Mouse (Mus musculus) lung, adult 18-20 months (tissue): ENCODE results near the gene Rabl6.

Experiments
- DNase-seq, 2 experiments: peaks; one replicate each; pipeline ENCODE4 v3.0.0; 2022; ENCODE audit warnings: mixed read lengths in 2 of 2

The Rabl6 gene

DNA sequence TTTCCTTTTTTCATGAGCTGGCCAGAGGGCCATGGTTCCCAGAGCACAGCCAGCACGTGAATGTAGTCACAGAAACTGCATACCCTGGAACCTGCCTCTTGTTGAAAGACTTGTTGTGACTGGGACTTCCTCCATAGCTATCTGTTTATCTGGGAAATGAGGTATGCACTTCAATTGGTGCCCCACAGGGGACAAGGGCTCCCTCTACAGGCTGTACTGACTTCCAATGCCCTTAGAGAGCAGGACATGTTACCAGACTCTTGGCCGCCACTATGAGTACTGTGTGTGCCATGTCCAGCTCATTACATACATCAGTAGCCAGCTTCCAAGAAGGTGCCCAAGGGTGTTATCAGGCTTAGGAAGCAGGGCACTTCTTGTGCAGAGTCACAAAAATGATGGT lies 16.5 kb downstream of the Rabl6 start:
- peak; percentile 42 to 61 for DNase-seq

GRCm38 (mm10) chr2:25588227-25588907 lies 20.0 kb downstream of the Rabl6 start:
- DNase-seq, result no peak

DNA sequence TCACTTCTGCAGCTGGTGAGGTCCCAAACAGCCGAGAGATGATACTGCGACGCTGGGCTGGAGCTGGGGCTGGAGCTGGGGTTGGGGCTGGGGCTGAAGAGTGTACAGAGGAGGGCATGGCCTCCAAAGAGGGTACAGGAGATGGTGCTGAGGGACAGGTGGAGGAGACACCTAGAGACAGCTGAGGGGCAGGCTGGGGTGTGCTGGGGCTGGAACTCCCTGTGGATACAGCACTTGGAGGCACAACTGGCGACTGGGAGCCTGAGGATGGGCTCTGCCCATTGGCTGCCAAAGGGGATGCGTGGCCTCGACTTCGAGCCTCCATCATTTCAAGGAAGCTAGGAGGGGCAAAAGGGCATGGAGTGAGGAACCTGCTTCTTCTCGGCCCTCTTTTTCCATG lies 21.0 kb downstream of the Rabl6 start:
- DNase-seq, result no peak

DNA sequence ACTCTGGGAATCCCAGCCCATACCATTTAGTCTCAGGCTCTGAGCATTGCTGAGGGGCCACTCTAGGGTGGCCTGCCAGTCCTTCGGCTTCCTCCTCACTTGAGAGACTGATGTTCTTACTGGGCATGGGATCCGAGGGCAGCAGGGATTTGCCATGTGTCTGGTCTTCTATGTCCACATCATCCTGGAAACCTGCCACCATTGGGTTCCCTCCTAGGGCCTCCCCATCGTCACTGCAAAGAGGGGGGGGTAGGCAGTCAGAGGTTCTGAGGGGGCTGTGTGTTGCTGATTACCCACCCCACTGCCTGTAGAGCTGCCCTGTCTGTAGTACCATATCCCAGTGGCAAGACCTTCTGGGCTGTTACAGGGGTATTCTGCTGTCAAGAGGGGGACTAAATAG lies 22.7 kb downstream of the Rabl6 start:
- no peak for DNase-seq

- DNase-seq, result no peak
Measured at GRCm38 (mm10) chr2:25584856-25585255, 23.5 kb downstream of the Rabl6 start.

DNA sequence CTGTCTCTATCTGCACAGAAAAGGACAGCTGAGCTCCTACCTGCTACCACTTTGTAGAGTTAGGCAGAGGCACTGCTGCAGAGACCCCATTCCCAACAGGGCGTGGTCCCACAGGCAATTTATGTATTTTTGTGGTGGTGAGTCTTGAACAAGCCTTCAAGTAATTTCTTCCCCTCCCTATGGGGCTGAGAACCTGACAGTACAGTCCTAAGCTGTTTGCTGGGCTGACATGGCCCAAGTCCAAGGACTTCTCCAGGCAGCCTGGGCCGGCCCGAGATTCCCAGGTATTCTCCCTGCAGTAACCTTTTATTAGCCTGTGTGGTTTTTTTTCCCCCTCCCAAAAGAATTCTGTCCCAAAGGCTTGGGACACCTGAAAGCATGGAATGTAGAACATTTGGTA lies 24.2 kb downstream of the Rabl6 start:
- no peak for DNase-seq

DNA sequence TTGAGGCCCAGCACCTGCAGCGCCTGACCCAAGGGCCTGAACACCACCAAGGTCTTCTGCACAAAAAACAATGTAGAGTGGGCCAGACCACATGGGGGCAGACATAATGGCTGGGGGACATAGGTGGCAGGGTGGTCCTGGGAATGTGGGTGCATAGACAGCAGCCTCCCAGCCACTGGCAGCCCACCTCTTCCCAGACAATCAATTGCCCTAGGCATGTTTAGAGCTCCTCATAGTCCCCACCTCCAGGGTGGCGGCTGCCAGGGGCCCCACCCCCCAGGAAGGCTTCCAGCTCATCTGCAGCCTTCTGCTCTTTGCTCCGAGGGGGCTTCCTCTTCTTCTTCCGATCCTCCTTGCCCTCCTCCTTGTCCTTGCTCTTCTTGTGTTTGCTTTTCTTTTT lies 24.8 kb downstream of the Rabl6 start:
- no peak for DNase-seq

DNA sequence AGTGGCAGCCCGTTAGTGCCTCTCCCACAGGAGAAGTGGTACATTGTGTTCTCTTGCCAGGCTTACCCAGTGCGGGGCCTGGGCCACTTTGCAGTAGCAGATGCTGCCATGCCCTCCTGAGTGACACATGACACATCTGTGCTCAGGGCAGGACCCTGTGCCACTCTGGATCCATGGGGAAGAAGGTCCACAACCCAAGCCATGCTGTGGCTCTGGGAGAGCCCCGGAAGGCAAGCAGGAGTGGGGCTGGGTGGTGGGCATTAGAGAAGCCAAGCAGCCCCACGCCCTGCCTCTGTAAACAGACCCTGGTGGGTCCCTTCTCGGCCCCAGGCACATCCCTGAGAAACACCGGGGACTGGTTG lies 25.2 kb downstream of the Rabl6 start:
- DNase-seq, result no peak

DNA sequence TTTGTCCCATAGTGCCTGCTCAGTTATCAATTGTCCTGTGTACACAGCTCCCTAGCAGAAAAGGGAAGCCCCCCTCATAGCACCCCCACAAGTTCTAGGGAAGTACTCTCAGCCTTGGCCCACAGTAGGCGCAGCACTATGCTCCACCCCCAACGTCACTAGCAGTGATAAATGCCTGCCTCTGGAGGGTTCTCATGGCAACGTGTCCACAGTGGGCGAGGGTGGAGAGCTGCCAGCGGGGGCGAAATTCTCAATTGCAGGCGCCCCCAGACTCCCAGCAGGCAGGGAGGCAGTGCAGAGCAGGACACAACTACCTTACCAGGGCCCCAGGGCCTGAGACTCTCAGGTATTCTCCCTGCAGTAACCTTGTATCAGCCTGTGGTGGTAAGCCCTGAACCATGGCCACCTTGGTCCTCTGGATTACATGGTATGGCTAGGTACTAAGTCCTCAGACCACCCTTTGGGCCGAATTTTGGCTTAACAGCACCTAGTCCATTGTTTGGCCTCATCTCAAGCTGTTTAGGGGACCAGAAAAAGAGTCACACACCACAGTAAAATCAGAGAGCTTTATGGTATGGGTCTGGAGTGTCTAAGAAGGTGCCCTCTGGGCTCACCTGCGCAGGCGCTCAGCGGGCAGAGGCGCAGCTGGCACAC lies 25.7 kb downstream of the Rabl6 start:
- no peak for DNase-seq

DNA sequence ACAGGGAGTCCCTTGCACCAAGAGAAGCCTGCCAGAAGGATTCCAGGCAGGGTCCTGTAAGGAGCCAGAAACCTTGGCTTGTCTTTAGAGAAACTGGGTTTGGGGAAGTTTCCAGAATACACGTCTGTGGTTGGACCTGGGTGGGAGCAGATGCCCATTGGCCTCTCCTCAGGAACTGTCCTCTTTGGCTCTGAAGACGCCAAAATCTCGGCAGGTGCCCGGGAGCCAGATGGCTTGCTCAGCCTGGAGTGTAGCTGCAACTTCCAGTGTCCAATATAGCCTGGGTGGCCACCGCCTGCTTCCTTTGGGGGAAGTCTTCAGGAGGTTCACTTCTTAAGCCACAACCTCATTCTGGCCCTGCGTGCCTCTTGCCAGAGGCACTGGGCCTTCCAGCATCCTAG lies 26.4 kb downstream of the Rabl6 start:
- no peak for DNase-seq

DNA sequence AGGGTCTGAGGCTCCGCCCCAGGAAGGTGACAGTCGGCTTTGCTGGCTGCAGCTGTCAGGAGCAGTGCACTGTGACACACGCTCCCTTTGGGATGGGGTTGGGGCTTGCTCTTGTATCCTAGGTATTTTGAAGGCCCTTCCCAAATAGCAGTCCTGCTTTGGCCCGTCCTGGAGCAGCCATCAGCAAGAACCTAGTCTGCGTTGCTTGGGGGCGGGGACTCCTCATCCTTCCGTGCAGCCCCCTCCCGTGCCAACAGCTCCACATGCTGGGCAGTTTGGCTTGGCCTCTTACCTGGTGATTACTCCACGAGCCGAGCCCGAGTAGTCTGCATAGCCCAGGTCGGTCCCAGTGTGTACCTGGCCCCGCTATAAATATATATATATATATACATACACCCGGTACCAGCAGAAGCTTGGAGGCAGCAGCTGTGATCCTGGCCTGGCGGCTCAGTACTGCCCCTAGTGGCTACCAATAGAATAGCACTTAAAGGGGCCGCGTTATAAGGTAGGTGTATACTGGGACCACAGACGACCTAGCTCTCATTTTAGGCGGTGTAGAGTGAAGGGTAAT lies 26.9 kb downstream of the Rabl6 start, which contains the start of gene Ajm1:
Ajm1 (minus strand) TSS at position 464 of the 571 bp plus-strand sequence.
- DNase-seq, result peak; percentile 56 to 57

DNA sequence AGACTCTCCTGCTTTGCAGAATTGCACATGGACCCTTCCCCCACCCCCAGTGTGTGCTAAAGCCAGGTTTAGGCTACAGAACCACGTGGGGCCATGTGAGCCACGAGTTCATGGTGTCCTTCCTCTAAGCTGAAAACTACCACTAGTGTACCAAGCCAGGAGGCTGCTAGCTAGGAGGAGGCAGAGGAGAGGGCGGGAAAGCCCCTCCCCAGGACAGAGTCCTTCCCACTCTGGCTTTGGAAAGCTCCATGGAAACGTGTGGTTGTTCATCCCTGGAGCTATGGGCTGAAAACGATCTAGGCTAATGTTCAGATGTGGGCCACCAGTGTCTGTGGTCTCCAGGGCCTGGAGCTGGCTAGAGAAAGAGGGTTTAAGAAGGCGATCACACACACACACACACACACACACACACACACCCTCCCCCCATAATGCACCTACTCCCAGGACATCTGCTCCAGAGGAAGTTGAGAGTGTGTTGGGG lies 27.7 kb downstream of the Rabl6 start:
- no peak for DNase-seq

GRCm38 (mm10) chr2:25579737-25580460 lies 28.4 kb downstream of the Rabl6 start:
- DNase-seq, result peak in 1 of 2 experiments; percentile 47

GRCm38 (mm10) chr2:25578796-25579736 lies 29.3 kb downstream of the Rabl6 start:
- DNase-seq, result no peak

- DNase-seq, result no peak
Measured at GRCm38 (mm10) chr2:25577951-25578795, 30.1 kb downstream of the Rabl6 start.

- DNase-seq, result no peak
Measured at GRCm38 (mm10) chr2:25576965-25577891, 31.1 kb downstream of the Rabl6 start.

GRCm38 (mm10) chr2:25576028-25576850 lies 32.1 kb downstream of the Rabl6 start:
- no peak for DNase-seq

GRCm38 (mm10) chr2:25575432-25576027 lies 32.8 kb downstream of the Rabl6 start:
- DNase-seq, result peak in 1 of 2 experiments; percentile 54
